16 mouse cellular contexts compared by ENCODE assay signal in genomic region chr11:114868280-114868679, GRCm38 (mm10). TPM values are rescaled to one million over a fixed set of nuclear protein-coding genes. Genes with fewer than 3 reads are reported as not detected.
DNase-seq lines count a peak whose midpoint lies in the region; ATAC-seq and TF ChIP-seq lines count a peak whose summit lies in the region.
"Had no signal": no experiment of that assay in that cellular context is flagged by ENCODE, and none has a peak within 500 bp of the region (broad histone marks: within the 10 kb centered on the region; RNA-seq: fewer than 3 reads in every experiment).

No protein-coding gene starts in this region.

- peaks cover 57% of the 10 kb centered on the region for H3K36me3 ChIP-seq in kidney, embryonic 16.5 days (ENCODE audit: insufficient read depth, low read length)
- H3K36me3 ChIP-seq in liver, embryonic 12.5 days: peaks cover 9% of the 10 kb centered on the region
- no peaks in the 10 kb centered on the region for H3K36me3 ChIP-seq in hindbrain, embryonic 12.5 days
- no peaks in the 10 kb centered on the region for H3K36me3 ChIP-seq in hindbrain, embryonic 13.5 days
- H3K36me3 ChIP-seq: neural tube, embryonic 13.5 days had no signal

- peak overlapping the region; percentile 51; the same call in 1 of the 2 replicates for H3K27ac ChIP-seq in kidney, embryonic 16.5 days (ENCODE audit: low read length)
- peak overlapping the region; percentile 95 for H3K27ac ChIP-seq in cerebellum, adult 2 months (ENCODE audit: insufficient read depth, low read length)
- H3K27ac ChIP-seq in liver, embryonic 12.5 days: peak overlapping the region; percentile 48; the same call in 1 of the 2 replicates
- no peak overlapping the region for H3K27ac ChIP-seq in hindbrain, embryonic 12.5 days
- no peak overlapping the region for H3K27ac ChIP-seq in hindbrain, embryonic 13.5 days
- H3K27ac ChIP-seq: embryonic facial prominence, embryonic 15.5 days; intestine, embryonic 15.5 days; limb, embryonic 12.5 days; neural tube, embryonic 13.5 days had no signal

- H3K4me3 ChIP-seq in kidney, embryonic 16.5 days (ENCODE audit: low read length): no peak overlapping the region
- no peak overlapping the region for H3K4me3 ChIP-seq in cerebellum, adult 2 months (replicated peaks; ENCODE audit: insufficient read depth, low read depth, low read length)
- H3K4me3 ChIP-seq in liver, embryonic 12.5 days: no peak overlapping the region
- H3K4me3 ChIP-seq in hindbrain, embryonic 12.5 days: no peak overlapping the region
- no peak overlapping the region for H3K4me3 ChIP-seq in hindbrain, embryonic 13.5 days
- H3K4me3 ChIP-seq: embryonic facial prominence, embryonic 15.5 days; intestine, embryonic 15.5 days; limb, embryonic 12.5 days; neural tube, embryonic 13.5 days had no signal

- no peak overlapping the region for H3K4me2 ChIP-seq in kidney, embryonic 16.5 days (replicated peaks; ENCODE audit: low read depth, low read length)
- no peak overlapping the region for H3K4me2 ChIP-seq in liver, embryonic 12.5 days
- H3K4me2 ChIP-seq in hindbrain, embryonic 12.5 days (replicated peaks): no peak overlapping the region
- no peak overlapping the region for H3K4me2 ChIP-seq in hindbrain, embryonic 13.5 days
- H3K4me2 ChIP-seq: embryonic facial prominence, embryonic 15.5 days; limb, embryonic 12.5 days; neural tube, embryonic 13.5 days had no signal

- DNase-seq in cerebellum, postnatal 4 days (ENCODE audit: low spot score in 2 of 2): no peak
- no peak for DNase-seq in kidney, postnatal 14 days
- peak; percentile 94 to 98 for DNase-seq in cerebellum, adult 2 months
- DNase-seq: adrenal gland, postnatal 10 days; gastrocnemius, postnatal 25 days; right cerebral cortex, postnatal 14 days; thymus, postnatal 36 days had no signal

- ATAC-seq in cerebellum, adult (ENCODE audit: insufficient number of reproducible peaks, low FRiP score, low TSS enrichment): peak; percentile 82
- no peak for ATAC-seq in kidney, embryonic 16.5 days (ENCODE audit: low FRiP score, low TSS enrichment)
- ATAC-seq in liver, embryonic 12.5 days: no peak
- ATAC-seq in hindbrain, embryonic 12.5 days (ENCODE audit: low FRiP score): no peak
- no peak for ATAC-seq in hindbrain, embryonic 13.5 days (ENCODE audit: low FRiP score)

- no peaks in the 10 kb centered on the region for H3K27me3 ChIP-seq in kidney, embryonic 16.5 days (ENCODE audit: insufficient read depth, low read length)
- H3K27me3 ChIP-seq in cerebellum, adult 2 months (ENCODE audit: control insufficient read depth, insufficient read depth, low read length): no peaks in the 10 kb centered on the region
- no peaks in the 10 kb centered on the region for H3K27me3 ChIP-seq in liver, embryonic 12.5 days (replicated peaks)
- H3K27me3 ChIP-seq in hindbrain, embryonic 12.5 days: no peaks in the 10 kb centered on the region
- H3K27me3 ChIP-seq in hindbrain, embryonic 13.5 days: peaks cover 9% of the 10 kb centered on the region; the same call in 1 of the 2 replicates
- H3K27me3 ChIP-seq: embryonic facial prominence, embryonic 15.5 days; intestine, embryonic 15.5 days; limb, embryonic 12.5 days; neural tube, embryonic 13.5 days had no signal

- 83% methylated on average over 12 of the region's 12 CpGs for WGBS in kidney, embryonic 16.5 days
- 14% methylated on average over 12 of the region's 12 CpGs for WGBS in cerebellum, adult 2 months
- WGBS in liver, embryonic 12.5 days (ENCODE audit: insufficient replicate concordance): 80% methylated on average over 12 of the region's 12 CpGs
- WGBS in hindbrain, embryonic 12.5 days: 96% methylated on average over 12 of the region's 12 CpGs
- WGBS in hindbrain, embryonic 13.5 days: 94% methylated on average over 12 of the region's 12 CpGs

- no peak overlapping the region for H3K9ac ChIP-seq in kidney, embryonic 16.5 days (replicated peaks; ENCODE audit: low read length)
- no peak overlapping the region for H3K9ac ChIP-seq in liver, embryonic 12.5 days
- no peak overlapping the region for H3K9ac ChIP-seq in hindbrain, embryonic 12.5 days
- H3K9ac ChIP-seq in hindbrain, embryonic 13.5 days: no peak overlapping the region
- H3K9ac ChIP-seq: embryonic facial prominence, embryonic 15.5 days; intestine, embryonic 15.5 days; limb, embryonic 12.5 days; neural tube, embryonic 13.5 days had no signal

- no peaks in the 10 kb centered on the region for H3K9me3 ChIP-seq in kidney, embryonic 16.5 days (ENCODE audit: low read length)
- no peaks in the 10 kb centered on the region for H3K9me3 ChIP-seq in liver, embryonic 12.5 days (replicated peaks)
- H3K9me3 ChIP-seq in hindbrain, embryonic 12.5 days (replicated peaks): no peaks in the 10 kb centered on the region
- H3K9me3 ChIP-seq in hindbrain, embryonic 13.5 days: no peaks in the 10 kb centered on the region
- H3K9me3 ChIP-seq: embryonic facial prominence, embryonic 15.5 days; intestine, embryonic 15.5 days; limb, embryonic 12.5 days; neural tube, embryonic 13.5 days had no signal

- H3K4me1 ChIP-seq in kidney, embryonic 16.5 days (ENCODE audit: insufficient read depth, low read length): peaks cover 47% of the 10 kb centered on the region
- H3K4me1 ChIP-seq in cerebellum, adult 2 months (ENCODE audit: control insufficient read depth, insufficient read depth, low read length): peaks cover 80% of the 10 kb centered on the region
- H3K4me1 ChIP-seq in liver, embryonic 12.5 days: peaks cover 46% of the 10 kb centered on the region
- peaks cover 22% of the 10 kb centered on the region for H3K4me1 ChIP-seq in hindbrain, embryonic 12.5 days
- peaks cover 23% of the 10 kb centered on the region for H3K4me1 ChIP-seq in hindbrain, embryonic 13.5 days (replicated peaks)

- no peak for TF ChIP-seq POLR2A in cerebellum, adult 2 months (IDR thresholded peaks at IDR 0.05; ENCODE audit: borderline replicate concordance, insufficient read depth, low read length)

- TF ChIP-seq CTCF in cerebellum, adult 2 months (IDR thresholded peaks at IDR 0.05; ENCODE audit: borderline replicate concordance, insufficient read depth, low read depth, low read length): peak; percentile 53; the same call in 1 of the 2 replicates

RNA-seq across cellular contexts. Expression of gene Gprc5c, which starts 17.3 kb away (rescaled TPM):
- polyA plus RNA-seq in kidney, embryonic 16.5 days (2015; fragmentation: Nextera tagmentation; extraction: Ambion mirVana): 153 and 162 TPM in 2 replicates
- 62.9 and 71.8 TPM in 2 replicates for polyA plus RNA-seq in cerebellum, adult 2 months (2012; rRNA removed)
- 14.3 TPM in 2 replicates for polyA plus RNA-seq in liver, embryonic 12.5 days (2016; fragmentation: Nextera tagmentation; extraction: Ambion mirVana)
- polyA plus RNA-seq in hindbrain, embryonic 12.5 days (2016; fragmentation: Nextera tagmentation; extraction: Ambion mirVana): 29.7 and 30.0 TPM in 2 replicates
- polyA plus RNA-seq in hindbrain, embryonic 13.5 days (2015; fragmentation: Nextera tagmentation; extraction: Ambion mirVana): 9.9 and 11.9 TPM in 2 replicates

RNA-seq across cellular contexts. Expression of gene Cd300a, which starts 21.6 kb away (rescaled TPM):
- polyA plus RNA-seq in kidney, embryonic 16.5 days (2015; fragmentation: Nextera tagmentation; extraction: Ambion mirVana): 1.8 and 2.2 TPM in 2 replicates
- polyA plus RNA-seq in cerebellum, adult 2 months (2012; rRNA removed): 5.2 and 6.5 TPM in 2 replicates
- polyA plus RNA-seq in liver, embryonic 12.5 days (2016; fragmentation: Nextera tagmentation; extraction: Ambion mirVana): 3.7 and 4.6 TPM in 2 replicates
- polyA plus RNA-seq in hindbrain, embryonic 12.5 days (2016; fragmentation: Nextera tagmentation; extraction: Ambion mirVana): 0.79 and 1.1 TPM in 2 replicates
- 0.69 and 1.2 TPM in 2 replicates for polyA plus RNA-seq in hindbrain, embryonic 13.5 days (2015; fragmentation: Nextera tagmentation; extraction: Ambion mirVana)

Comparison
In these comparisons a context has a peak if more than half of its experiments do, and no peak if none do; other contexts are left out.
1. DNase-seq: peak in cerebellum, adult 2 months (2 of 2); none in cerebellum, postnatal 4 days (0 of 2) and kidney, postnatal 14 days (single experiment).
2. H3K27ac ChIP-seq: peak in kidney, embryonic 16.5 days (single experiment), cerebellum, adult 2 months (single experiment) and liver, embryonic 12.5 days (single experiment); none in hindbrain, embryonic 12.5 days (single experiment) and hindbrain, embryonic 13.5 days (single experiment).